Mouse (Mus musculus): ENCODE data around the gene Clec16a. TPM values are rescaled to one million over a fixed set of nuclear protein-coding genes. Genes with fewer than 3 reads are reported as not detected.

Clec16a gene
- polyA plus RNA-seq, 1 experiment = 6.3 TPM

DNA sequence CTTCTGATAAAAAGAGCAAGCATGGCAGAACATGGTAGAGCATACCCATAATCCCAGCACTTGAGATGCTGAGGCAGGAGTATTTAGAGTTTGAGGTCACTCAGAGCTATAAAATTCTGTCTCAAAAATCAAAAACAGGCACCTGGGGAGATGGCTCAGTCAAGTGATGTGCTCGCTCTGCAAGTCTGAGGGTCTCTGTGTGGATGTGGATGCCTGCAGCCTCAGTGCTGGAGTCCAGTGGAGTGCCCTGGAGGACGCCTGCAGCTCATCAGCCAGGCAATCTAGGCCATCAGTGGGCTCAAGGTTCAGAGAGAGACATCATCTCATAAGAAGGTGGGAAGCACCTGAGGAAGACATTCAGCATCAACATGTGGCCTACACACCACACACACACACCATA is 137.4 kb downstream of the Clec16a start:
- no peak overlapping the region for H3K4me3 ChIP-seq (replicated peaks; ENCODE audit: control insufficient read depth, low read depth, low read length)
- WGBS = 78% methylated on average over 2 of the region's 2 CpGs
- TF ChIP-seq POLR2A (IDR thresholded peaks at IDR 0.05; ENCODE audit: borderline replicate concordance, control insufficient read depth, low read depth, low read length) (no peak), CTCF (IDR thresholded peaks at IDR 0.05; ENCODE audit: control insufficient read depth, insufficient read depth, low read length) (no peak)
- H3K27ac ChIP-seq (ENCODE audit: control insufficient read depth, insufficient read depth, low read depth, low read length, poor library complexity) = no peak overlapping the region
- H3K4me1 ChIP-seq (ENCODE audit: control insufficient read depth, insufficient read depth, low read length) = no peaks in the 10 kb centered on the region; the same call in 1 of the 2 replicates

- H3K4me1 ChIP-seq (ENCODE audit: control insufficient read depth, insufficient read depth, low read length) = no peaks in the 10 kb centered on the region; the same call in 1 of the 2 replicates
- no peak for TF ChIP-seq CTCF (IDR thresholded peaks at IDR 0.05; ENCODE audit: control insufficient read depth, insufficient read depth, low read length)
- no peak for TF ChIP-seq POLR2A (IDR thresholded peaks at IDR 0.05; ENCODE audit: borderline replicate concordance, control insufficient read depth, low read depth, low read length)
- WGBS = 72% methylated on average over 8 of the region's 8 CpGs
- H3K4me3 ChIP-seq (replicated peaks; ENCODE audit: control insufficient read depth, low read depth, low read length) = no peak overlapping the region
- no peak overlapping the region for H3K27ac ChIP-seq (ENCODE audit: control insufficient read depth, insufficient read depth, low read depth, low read length, poor library complexity)
Measured at GRCm38 (mm10) chr16:10683193-10684000, 138.3 kb downstream of the Clec16a start.

DNA sequence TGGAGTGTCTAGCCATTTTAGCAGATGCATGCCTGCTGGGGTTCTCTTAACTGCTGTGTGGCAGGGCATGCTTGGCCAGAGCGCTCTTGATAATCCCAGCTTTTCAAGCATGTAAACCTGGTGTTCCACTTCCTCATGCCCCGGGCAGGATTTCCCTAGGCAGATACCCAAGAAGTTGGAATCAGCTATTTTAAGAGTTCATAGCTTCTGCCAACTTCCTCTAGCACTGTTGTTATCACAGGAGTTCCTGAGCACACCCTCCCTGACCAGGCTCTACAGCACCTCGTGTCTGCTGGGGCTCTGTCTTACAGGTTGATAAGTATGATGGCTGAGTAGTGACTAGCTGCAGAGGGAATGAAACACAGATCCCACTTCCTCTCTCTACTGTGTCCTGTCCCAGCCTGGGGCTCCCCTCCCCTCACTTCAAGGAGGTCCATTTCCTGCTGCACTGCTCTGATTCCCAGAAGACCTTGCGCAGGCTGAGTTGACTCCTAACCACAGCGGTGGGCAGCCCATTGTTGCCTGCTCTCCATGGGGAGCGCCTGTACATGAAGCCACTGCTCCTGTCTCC is 144.7 kb downstream of the Clec16a start:
- no peak overlapping the region for H3K27ac ChIP-seq (ENCODE audit: control insufficient read depth, insufficient read depth, low read depth, low read length, poor library complexity)
- H3K4me3 ChIP-seq (replicated peaks; ENCODE audit: control insufficient read depth, low read depth, low read length) = no peak overlapping the region
- 16% methylated on average over 6 of the region's 6 CpGs for WGBS
- no peaks in the 10 kb centered on the region; the same call in 1 of the 2 replicates for H3K4me1 ChIP-seq (ENCODE audit: control insufficient read depth, insufficient read depth, low read length)
- no peak for TF ChIP-seq POLR2A (IDR thresholded peaks at IDR 0.05; ENCODE audit: borderline replicate concordance, control insufficient read depth, low read depth, low read length)
- no peak for TF ChIP-seq CTCF (IDR thresholded peaks at IDR 0.05; ENCODE audit: control insufficient read depth, insufficient read depth, low read length)

GRCm38 (mm10) chr16:10690442-10690841 is 145.3 kb downstream of the Clec16a start:
- 46% methylated on average over 3 of the region's 3 CpGs for WGBS
- Histone ChIP-seq H3K27ac (ENCODE audit: control insufficient read depth, insufficient read depth, low read depth, low read length, poor library complexity) (no peak overlapping the region), H3K4me3 (replicated peaks; ENCODE audit: control insufficient read depth, low read depth, low read length) (no peak overlapping the region), H3K4me1 (ENCODE audit: control insufficient read depth, insufficient read depth, low read length) (no peaks in the 10 kb centered on the region; the same call in 1 of the 2 replicates)
- TF ChIP-seq CTCF (IDR thresholded peaks at IDR 0.05; ENCODE audit: control insufficient read depth, insufficient read depth, low read length) (no peak), POLR2A (IDR thresholded peaks at IDR 0.05; ENCODE audit: borderline replicate concordance, control insufficient read depth, low read depth, low read length) (no peak)

GRCm38 (mm10) chr16:10691705-10692104 is 146.6 kb downstream of the Clec16a start:
- no peak overlapping the region for H3K4me3 ChIP-seq (replicated peaks; ENCODE audit: control insufficient read depth, low read depth, low read length)
- 85% methylated on average over 5 of the region's 5 CpGs for WGBS
- H3K27ac ChIP-seq (ENCODE audit: control insufficient read depth, insufficient read depth, low read depth, low read length, poor library complexity) = no peak overlapping the region
- H3K4me1 ChIP-seq (ENCODE audit: control insufficient read depth, insufficient read depth, low read length) = no peaks in the 10 kb centered on the region; the same call in 1 of the 2 replicates
- no peak for TF ChIP-seq POLR2A (IDR thresholded peaks at IDR 0.05; ENCODE audit: borderline replicate concordance, control insufficient read depth, low read depth, low read length)

DNA sequence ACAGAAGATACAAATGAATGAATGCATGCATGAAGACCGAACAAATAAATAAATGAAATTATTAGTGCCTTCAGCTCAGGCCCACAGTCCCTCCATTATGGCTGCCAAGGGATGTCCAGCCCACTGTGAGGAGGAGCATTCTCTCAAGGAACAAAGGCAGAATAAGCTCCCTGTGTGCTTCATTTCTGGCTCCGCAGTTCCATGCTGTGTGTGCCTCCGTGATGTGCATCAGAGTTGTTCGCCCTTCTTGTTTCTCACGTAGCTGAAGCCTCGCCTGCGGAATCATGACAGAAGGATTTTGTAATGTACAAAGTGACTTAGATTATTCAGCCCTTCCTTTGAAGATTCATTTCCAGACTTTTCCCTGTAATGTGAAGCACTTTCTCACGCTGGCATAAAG is 147.7 kb downstream of the Clec16a start:
- 90% methylated on average over 8 of the region's 8 CpGs for WGBS
- no peaks in the 10 kb centered on the region; the same call in 1 of the 2 replicates for H3K4me1 ChIP-seq (ENCODE audit: control insufficient read depth, insufficient read depth, low read length)
- no peak overlapping the region for H3K4me3 ChIP-seq (replicated peaks; ENCODE audit: control insufficient read depth, low read depth, low read length)
- no peak for TF ChIP-seq POLR2A (IDR thresholded peaks at IDR 0.05; ENCODE audit: borderline replicate concordance, control insufficient read depth, low read depth, low read length)
- TF ChIP-seq CTCF (IDR thresholded peaks at IDR 0.05; ENCODE audit: control insufficient read depth, insufficient read depth, low read length) = no peak
- H3K27ac ChIP-seq (ENCODE audit: control insufficient read depth, insufficient read depth, low read depth, low read length, poor library complexity) = no peak overlapping the region

DNA sequence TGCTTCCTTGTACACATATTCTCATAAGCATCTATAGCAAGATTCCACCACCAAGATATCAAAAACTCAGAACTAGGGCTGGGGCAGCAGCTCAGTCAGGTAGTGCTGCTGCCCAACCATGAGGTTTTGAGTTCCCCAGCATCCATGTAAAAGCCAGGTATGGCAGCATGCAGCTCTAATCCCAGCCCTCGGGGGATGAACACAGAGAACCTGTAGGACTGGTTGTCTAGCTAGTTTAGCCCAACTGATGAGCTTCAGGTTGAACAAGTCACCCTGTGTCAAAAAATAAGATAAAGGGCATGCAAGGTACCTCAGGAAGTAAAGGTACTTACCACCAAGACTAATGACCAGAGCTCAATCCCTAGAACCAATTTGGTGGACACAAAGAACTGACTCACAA is 148.3 kb downstream of the Clec16a start:
- no peak overlapping the region for H3K27ac ChIP-seq (ENCODE audit: control insufficient read depth, insufficient read depth, low read depth, low read length, poor library complexity)
- TF ChIP-seq POLR2A (IDR thresholded peaks at IDR 0.05; ENCODE audit: borderline replicate concordance, control insufficient read depth, low read depth, low read length) (no peak), CTCF (IDR thresholded peaks at IDR 0.05; ENCODE audit: control insufficient read depth, insufficient read depth, low read length) (no peak)
- no peaks in the 10 kb centered on the region; the same call in 1 of the 2 replicates for H3K4me1 ChIP-seq (ENCODE audit: control insufficient read depth, insufficient read depth, low read length)
- WGBS = 67% methylated on average over 1 of the region's 1 CpGs
- no peak overlapping the region for H3K4me3 ChIP-seq (replicated peaks; ENCODE audit: control insufficient read depth, low read depth, low read length)

- WGBS = 41% methylated on average over 11 of the region's 11 CpGs
- Histone ChIP-seq H3K4me3 (replicated peaks; ENCODE audit: control insufficient read depth, low read depth, low read length) (no peak overlapping the region), H3K27ac (ENCODE audit: control insufficient read depth, insufficient read depth, low read depth, low read length, poor library complexity) (no peak overlapping the region), H3K4me1 (ENCODE audit: control insufficient read depth, insufficient read depth, low read length) (no peaks in the 10 kb centered on the region; the same call in 1 of the 2 replicates)
- TF ChIP-seq POLR2A (IDR thresholded peaks at IDR 0.05; ENCODE audit: borderline replicate concordance, control insufficient read depth, low read depth, low read length) = no peak
- no peak for TF ChIP-seq CTCF (IDR thresholded peaks at IDR 0.05; ENCODE audit: control insufficient read depth, insufficient read depth, low read length)
Measured at GRCm38 (mm10) chr16:10694414-10694851, 149.3 kb downstream of the Clec16a start.
